Mouse (Mus musculus): Measurements from ENCODE around the gene Glrb.

The Glrb gene

GRCm38 (mm10) chr3:80913111-80913778 lies at the start of gene Glrb:
Gene Glrb, minus strand, starts transcription at chr3:80913660.
- peak; percentile 67 for DNase-seq

DNA sequence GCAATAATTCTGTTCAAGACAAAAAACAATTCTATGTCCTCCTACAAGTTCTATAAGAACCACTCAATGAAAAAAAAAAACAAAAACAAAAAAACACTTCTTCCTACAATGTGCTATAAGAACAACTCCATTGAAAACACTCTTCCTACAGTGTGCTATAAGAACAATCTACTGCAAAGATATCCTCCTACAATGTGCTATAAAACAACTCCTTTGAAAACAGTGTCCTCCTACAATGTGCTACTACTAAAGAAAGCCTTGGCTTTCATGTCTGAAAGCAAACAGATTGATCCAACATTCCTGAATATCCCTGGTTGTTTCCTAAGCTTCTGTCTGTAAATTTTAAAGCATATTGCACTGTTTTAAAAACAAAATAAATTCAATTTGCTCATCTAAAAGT lies 46.5 kb upstream of the Glrb start:
- DNase-seq, result no peak

- peak; percentile 9 for DNase-seq
Measured at GRCm38 (mm10) chr3:80958591-80958990, 45.1 kb upstream of the Glrb start.

DNA sequence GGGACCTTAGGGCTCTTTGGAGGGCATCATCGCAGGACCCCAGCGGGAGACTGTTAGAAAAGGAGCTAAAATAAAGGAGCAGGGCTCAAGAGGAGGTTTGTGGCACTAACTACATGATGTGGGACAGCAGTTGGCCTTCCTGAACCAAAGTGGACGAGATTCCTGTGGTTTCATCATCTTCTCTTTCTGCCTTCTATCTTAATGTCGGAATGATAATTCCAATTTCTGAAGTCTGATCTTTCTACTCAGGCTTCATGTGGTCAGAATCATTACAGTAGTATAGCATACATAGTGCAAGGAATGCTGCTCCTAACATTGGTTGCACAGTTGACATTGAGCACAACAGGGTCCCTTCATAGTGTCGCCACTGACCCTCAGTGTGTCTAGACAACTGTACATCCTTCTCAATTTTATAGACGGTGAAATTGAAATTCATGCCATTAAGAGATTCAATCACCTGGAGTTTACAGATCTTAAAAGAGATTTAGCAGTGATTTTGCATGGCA lies 372 bp upstream of the Glrb start:
- no peak for DNase-seq

DNA sequence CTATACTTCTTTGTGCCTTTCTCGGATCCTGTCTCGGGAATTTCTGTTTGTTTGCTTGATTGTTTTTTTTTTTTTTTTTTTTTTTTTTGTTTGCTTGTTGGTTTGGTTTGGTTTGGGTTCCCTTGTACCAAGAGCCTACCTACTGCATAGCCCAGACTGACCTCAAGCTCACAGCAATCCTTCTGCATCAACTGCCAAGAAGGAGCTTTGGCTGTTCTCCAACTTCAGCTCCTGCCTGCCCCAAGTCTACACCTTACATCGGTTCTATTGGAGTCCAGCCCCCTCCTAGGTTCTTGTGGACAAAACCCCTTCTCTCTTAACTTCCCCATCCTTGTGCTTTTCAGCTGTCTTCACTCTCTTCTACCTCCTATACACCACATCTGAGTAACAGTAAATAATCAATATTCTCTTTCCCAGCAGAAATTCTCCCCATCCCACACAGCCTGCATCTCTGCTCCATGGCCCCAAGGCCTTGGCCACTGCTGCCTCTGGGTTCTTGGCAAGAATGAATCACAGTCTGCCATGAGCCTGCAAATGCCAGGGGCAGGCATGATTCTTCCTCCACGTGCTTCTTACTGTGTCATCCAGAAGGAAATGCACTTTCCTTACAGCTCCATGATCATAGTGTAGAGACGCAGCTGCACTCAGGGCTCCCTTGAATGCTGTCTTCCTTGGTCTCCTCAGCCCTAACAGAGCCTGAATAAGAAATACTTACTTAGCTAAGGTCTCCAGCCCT lies 18.5 kb downstream of the Glrb start:
- no peak for DNase-seq

DNA sequence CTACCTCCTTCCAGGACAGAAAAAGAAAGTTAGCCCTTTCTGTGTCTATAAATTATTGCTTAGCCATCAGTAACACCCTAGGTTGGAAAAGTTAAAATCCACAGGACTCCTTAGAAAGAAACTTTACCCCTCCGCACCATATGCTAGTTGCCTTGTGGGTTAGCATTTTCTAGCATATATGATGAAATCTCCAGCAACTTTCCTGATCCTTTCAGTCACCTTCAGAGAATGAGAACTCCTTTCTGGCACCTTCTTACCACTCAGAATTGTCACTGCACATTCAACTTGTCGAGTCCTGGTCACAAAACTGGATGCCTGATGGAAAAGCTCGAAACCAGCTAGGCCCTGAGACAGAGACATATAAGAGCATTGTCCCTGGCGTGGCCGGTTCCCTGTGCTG lies 19.1 kb downstream of the Glrb start:
- DNase-seq, result no peak

DNA sequence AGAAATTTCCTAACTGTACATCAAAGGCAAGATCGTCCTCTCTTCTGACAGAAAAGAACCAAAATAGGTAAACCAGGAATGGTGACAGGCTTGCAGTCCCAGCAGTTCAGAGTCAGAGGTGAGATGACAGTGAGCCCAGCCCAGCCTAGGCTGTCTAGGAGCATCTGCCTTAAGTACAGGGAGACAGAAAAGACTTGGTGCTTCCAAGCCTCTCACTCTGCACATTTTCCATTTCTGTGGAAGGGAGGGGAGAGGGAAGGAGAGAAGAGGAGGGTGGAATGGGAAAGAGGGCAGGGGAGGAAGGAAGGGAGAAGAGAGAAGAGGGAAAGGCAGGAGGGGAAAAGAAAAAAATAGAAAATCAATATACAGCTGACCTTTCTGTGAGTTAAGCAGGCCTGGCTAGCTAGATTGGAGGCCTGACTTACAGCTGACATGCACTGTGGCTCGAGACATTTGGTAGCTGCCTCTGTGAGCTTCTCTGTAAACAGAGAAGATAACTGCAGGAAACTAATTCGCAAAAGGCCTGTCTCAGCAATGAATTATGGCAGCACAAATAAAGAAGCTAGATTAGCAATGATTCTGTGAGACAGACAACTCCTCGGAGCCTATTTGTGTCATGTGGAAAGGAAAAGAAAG lies 20.3 kb downstream of the Glrb start:
- DNase-seq, result no peak

GRCm38 (mm10) chr3:80891087-80891486 lies 22.4 kb downstream of the Glrb start:
- DNase-seq, result no peak

GRCm38 (mm10) chr3:80885174-80885573 lies 28.3 kb downstream of the Glrb start:
- DNase-seq, result no peak

GRCm38 (mm10) chr3:80883601-80884000 lies 29.9 kb downstream of the Glrb start:
- no peak for DNase-seq

DNA sequence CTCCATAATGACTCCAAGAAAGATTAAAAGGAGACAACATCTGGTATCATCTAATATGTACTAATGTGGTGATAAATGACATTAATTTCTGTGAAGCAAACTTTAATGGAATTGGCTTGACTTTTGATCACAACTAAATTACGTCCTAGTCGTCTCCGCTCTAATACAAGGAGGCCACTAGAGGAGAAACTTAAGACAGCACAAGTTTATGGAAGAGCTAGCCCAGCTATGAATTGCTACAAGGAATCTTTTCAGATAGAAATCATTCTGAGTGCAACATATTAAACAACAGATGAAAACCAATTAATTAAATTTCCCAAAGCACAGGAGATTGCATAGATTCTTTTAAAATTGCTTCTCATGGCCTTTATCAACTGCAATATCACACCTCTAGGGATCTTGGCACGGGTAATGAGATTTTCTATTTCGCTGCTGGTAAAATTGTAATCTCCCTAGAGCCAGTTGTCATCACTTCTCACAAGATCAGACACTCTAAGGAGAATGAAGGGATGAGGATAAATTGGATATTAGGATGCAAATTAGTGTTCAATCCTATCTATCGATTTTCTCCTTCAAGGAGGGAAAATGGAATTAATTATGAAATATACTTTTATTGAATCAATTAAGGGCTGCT lies 32.7 kb downstream of the Glrb start:
- DNase-seq, result no peak

DNA sequence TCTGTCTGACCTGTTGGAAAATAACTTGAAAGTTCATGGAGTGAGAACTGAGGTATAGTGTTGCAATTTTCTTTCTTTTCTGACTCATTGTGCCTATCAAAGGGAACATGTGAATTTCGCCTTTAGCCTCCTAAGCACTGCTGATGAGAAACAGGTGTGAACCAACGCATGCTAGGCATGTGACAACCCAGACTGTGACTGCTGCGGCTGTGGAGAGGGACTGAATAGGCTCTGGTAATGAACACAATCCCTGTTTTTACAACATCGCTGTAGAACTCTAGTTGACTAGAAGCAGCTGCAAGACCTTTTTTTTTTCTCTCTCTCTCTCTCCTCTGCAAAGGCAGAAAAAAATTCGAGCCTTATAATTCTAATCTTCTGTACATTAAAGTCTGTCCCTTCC lies 34.9 kb downstream of the Glrb start:
- DNase-seq, result no peak

DNA sequence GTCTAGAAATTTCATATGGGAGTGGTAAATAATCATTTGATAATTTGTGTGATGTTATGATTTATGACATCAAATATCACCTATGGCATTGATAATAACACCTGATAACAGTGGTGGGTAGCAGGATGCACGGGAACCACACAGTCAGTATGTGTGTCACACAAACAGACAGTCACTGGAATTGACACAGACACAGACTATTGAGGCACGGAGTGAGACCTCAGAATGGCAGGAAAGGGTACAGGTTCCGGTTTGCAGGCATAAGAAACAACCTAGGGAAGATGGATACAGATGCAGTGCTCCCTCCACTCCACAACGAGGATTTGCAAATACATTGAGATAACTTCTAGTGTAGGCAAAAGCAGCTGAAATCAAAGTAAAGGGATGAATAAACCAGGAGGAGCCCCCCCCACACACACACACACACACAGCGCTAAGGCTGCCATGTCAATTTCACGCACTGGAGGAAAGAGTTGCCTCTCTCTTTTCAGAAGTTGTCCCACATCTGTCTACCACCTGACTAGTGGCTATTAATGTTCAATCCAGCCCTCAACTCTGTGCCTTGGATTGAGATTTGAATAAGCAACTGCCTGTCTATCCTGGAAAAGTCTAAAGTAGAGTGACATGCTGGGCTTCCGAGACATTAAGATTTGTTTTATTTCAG lies 38.6 kb downstream of the Glrb start:
- DNase-seq, result no peak

GRCm38 (mm10) chr3:80874081-80874480 lies 39.4 kb downstream of the Glrb start:
- DNase-seq, result no peak

DNA sequence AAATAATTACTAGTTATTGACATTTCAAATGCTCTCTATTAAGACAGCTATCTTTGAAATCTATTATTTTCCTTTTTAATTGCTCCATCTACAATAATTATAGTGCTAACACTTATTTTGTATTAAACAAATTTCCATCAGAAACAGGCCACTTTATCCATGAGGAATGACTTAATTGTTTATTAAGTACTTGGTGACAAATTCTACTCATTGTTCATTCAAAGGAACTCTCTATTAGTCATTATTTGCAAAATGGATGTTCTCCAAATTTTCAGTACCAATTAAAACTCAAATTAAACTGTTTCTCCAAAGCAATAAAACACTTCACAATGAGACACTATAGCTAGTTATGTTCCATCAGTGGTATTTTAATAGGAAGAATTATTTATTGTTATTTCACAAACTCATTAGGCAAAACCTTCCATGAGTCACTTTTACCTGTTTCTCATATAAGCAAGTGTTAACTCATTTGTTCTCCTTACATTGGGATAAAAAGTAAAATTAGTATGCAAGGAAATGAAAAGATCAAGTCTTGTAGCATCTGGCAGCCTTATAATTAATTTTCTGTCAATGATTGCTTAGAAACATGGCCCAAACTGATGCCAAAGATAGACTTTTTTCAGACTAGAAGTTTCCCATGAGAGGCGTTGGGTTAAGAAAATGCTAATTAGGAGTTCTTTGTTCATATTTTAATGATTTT lies 41.8 kb downstream of the Glrb start:
- no peak for DNase-seq

- no peak for DNase-seq
Measured at GRCm38 (mm10) chr3:80867328-80867727, 46.1 kb downstream of the Glrb start.

DNA sequence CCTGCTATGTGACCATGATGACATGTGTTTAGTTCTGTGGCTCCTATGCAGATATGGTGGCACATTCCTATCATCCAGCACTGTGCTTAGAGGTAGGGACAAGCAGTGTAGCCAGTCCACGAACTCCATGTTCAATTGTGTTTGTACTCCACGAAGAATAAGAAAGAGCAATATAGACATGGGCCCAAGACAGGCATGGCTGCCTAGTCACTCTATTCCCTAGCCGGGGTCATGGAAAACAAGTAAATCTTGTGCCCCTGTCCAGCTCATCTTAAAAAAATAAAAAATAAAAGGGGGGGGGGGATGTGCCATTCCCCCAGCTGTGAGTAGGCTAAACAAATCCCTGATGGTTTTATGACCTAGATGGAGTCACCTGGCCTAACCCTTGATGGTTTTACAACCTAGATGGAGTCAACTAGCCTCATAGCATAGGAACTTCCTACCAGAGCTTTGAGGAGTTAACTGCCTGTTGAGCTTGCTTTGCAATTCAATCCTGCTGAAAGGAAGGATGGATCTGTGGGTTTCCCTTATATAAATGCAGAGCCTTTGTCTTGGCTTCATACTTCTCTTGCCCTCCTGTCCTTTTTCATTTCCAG lies 60.5 kb downstream of the Glrb start:
- no peak for DNase-seq

GRCm38 (mm10) chr3:80850947-80851346 lies 62.5 kb downstream of the Glrb start:
- DNase-seq, result no peak

DNA sequence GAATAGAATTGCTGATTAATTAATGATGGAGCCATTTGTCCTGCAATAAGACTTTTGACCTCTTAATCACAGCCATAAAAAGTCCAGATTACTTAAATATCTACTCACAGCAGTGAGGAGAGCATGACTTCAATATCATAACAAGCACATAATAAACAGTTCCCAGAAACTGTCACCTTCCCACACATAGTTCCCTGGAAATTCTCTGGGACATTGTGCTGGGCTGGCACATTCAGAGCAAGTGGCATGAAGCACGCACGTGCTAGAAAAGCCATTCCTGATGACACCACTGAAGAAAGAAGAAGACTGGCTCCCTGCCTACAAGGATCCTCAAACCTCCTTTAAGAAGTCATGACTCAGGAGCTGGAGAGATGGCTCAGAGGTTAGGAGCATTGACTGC lies 67.8 kb downstream of the Glrb start:
- DNase-seq, result no peak

- DNase-seq, result no peak
Measured at GRCm38 (mm10) chr3:80839845-80840244, 73.6 kb downstream of the Glrb start.

DNA sequence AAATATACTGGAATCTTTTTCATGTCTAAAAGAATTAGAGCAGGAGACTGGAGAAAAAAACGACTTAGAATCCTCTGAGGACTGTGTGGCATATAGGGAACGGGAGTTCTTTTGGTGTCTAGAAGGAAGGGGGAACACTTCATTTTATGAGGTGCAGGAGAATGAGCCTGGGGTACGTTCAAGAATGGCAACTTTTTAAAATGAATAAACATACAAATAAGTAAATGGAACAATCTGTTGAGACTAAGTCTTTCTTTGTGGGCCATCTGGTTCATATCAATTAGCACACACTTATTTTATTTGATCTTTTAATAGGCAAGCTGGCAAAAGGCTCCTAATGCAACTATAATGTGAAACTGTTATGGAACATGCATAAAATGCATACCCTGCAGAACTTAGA lies 75.9 kb downstream of the Glrb start:
- no peak for DNase-seq

- DNase-seq, result no peak
Measured at GRCm38 (mm10) chr3:80823975-80824374, 89.5 kb downstream of the Glrb start.
